Mouse (Mus musculus): ENCODE measurements around the gene Pphln1.
A peak's percentile ranks its signal among the peaks of the same experiment; 100 is the strongest.
"Not testable (repeated sequence)": the region's sequence is repeated elsewhere in the genome, so short reads cannot be mapped to it uniquely, and the experiment has no call there.

The Pphln1 gene

DNA sequence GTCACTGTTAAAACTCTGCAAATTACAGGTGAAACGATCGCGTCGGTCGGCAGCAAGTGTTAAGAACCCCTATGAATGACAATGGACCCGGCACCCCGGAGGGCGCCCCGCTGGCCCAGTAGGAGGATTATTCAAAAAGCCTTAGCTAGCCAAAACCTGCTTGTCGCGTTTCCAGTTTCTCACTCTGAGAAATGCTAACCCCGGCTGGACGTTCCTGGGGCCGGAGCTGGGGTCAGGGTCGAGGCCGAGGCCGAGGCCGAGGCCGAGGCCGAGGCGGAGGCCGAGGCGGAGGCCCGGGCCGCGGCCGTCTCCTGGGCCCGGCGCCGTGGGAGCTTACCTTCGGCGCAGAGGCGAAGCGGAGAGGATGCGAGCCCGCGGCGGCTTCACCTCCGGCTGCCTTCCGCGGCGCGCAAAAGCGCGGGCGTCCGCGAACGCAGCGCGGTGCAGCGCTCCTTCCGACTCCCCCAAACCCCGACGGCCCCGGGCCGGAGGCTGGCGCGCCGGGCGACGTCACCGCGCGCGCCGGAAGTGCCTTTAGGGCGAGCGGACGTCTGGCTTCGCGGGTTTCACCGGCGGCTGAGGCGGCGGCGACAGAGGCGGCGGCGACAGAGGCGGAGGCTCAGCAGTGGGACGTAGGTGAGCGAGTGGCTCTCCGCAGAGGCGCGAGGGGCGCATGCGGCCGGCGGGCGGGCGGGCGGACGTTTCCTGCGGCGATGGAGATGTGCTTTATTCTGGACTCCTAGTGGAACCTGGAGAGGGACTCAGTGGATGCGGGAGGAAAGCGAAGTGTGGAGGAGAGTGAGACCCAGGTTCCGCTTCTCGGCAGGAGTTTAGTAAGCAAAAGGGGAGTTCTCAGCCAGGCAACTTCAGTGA lies at the start of gene Pphln1, which contains the start of gene Zcrb1:
Gene Pphln1, plus strand, starts transcription at position 525 of the 873 bp plus-strand sequence.
Gene Zcrb1, minus strand, starts transcription at position 509 of the 873 bp plus-strand sequence.
- DNase-seq, result peak; percentile 75 to 91

DNA sequence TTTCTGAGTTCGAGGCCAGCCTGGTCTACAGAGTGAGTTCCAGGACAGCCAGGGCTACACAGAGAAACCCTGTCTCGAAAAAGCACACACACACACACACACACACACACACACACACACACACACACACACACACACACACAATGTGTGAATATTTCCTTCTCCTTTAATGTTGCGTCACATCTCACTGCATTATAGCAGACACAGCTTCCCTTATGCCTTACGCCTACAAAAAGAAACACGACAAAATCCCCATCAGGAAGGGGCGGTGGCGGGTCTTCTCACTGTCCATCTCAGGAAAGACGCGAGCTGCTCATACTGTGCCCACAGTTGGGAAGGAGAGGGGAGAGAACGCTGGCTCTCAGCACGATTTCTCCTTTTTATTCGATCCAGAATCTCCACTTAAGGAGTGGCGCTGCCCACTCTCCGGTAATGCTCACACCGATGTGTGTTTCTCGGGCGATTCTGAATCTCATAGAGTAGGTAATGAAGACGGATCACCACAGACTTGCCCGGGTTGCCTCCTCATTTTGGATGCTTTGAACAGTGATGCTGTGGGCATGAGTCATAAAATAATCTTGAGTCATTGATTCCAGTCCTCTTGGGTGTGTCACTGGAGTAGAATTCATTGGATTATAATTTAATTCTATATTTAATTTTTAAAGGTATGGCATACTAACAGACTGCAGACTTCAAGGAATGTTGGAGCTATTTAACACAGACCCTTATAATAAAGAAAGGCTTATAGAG lies 39.6 kb upstream of the Pphln1 start:
- DNase-seq, result no peak

DNA sequence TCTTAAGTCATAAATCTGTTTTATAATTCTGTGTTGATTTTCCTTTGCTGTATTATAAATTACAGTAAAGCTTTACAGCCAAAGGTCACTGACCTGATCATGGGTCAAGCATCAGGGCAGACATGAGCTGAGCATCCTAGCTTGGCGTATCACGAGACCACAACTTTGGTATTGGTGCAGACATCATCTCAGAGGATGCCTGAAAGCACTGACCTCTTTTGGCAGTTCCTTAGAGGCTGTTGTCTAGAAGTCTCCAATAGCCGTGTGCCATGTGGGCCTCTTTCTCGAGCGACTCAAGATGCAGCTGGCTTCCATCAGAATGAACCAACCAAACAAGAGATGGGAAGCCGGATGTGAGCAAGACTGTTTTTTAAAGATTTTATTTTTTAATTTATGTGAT lies 32.6 kb upstream of the Pphln1 start:
- no peak for DNase-seq

DNA sequence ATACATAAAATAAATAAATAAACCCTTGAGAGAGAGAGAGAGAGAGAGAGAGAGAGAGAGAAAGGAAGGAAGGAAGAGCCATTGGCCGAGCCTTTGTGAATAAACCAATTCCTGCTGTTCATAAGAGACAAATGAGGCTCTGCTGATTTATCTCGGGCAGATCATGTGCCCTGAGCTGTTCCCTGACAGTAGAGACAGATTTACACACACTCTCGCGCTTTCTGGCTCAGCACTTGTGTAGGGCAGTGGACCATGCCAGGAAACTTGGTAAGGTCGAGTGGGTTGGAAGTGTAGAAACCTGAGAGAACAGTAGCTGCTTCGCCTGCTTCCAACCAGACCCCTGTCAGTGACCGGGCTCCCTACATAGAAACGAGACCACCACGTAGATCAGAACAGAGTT lies 29.6 kb upstream of the Pphln1 start:
- peak; percentile 18 to 35 for DNase-seq

DNA sequence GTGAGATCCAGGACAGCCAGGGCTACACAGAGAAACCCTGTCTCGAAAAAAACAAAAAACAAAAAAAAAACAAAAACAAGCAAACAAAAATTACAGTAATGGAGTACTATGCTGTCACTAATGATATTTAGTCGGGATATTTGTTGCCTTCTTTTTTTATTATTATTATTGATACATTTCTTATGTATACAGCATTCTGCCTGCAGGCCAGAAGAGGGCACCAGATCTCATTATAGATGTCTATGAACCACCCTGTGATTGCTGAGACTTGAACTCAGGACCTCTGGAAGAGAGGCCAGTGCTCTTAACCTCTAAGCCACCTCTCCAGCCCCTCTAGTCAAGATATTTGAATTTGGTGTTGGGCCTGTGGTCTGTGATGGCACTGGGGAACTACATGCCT lies 26.3 kb upstream of the Pphln1 start:
- DNase-seq, result no peak

DNA sequence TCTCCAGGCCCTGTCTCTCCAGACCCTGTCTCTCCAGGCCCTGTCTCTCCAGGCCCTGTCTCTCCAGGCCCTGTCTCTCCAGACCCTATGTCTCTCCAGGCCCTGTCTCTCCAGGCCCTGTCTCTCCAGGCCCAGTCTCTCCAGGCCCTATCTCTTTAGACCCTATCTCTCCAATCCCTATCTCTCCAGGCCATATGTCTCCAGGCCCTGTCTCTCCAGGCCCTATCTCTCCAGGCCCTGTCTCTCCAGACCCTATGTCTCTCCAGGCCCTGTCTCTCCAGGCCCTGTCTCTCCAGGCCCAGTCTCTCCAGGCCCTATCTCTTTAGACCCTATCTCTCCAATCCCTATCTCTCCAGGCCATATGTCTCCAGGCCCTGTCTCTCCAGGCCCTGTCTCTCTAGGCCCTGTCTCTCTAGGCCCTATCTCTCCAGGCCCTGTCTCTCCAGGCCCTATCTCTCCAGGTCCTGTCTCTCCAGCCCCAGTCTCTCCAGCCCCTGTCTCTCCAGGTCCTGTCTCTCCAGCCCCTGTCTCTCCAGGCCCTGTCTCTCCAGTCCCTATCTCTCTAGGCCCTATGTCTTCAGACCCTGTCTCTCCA lies 25.5 kb upstream of the Pphln1 start:
- DNase-seq, result not testable (repeated sequence)

DNA sequence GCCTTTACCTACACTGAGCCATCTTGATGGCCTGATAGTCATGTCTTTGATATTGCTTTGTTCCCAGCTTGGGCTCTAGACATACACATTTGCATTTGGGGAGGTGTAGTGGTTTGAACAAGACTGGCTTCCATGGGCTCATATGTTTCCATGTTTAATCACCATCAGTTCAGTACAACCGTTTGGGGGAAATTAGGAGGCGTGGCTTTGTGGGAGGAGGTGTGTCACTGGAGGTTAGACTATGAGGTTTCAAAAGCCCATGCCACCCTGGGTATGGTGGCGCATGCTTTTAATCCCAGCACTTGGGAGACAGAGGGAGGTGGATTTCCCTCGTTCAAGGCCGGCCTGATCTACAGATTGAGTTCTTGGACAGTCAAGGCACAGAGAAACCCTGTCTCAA lies 22.5 kb upstream of the Pphln1 start:
- DNase-seq, result no peak

DNA sequence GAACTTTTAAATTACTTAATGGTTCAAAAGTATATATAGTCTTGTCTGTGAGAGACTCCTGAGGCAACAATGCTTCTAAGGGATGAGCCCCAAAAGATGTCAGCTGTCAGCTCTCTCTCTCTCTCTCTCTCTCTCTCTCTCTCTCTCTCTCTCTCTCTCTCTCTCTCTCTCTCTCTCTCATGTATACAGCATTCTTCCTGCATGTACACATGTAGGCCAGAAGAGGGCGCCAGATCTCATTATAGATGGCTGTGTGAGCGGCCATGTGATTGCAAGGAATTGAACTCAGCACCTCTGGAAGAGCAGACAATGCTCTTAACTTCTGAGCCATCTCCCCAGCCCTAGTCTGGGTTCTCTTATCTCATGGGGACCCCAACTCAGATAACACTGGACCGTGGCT lies 19.0 kb upstream of the Pphln1 start:
- DNase-seq, result peak in 1 of 2 experiments; percentile 34

DNA sequence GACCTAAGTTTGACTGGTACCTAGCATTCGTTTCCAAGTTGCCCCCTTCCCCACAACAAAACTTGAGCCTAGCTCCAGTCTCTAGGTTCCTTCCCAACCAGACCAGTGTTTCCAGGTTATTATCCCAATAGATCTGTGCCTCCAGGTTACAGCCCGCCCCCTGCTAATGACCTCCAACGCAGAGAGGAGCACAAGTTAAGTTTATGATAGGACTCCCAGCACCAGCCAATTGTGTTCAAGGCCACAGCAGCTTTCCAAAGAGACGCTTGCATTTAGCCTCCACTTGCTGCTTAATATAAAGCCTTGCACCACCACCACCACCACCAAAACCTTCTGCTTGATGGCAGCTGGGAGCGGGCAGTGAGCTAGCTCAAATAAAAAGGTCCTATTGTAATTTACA lies 16.8 kb upstream of the Pphln1 start:
- no peak for DNase-seq

DNA sequence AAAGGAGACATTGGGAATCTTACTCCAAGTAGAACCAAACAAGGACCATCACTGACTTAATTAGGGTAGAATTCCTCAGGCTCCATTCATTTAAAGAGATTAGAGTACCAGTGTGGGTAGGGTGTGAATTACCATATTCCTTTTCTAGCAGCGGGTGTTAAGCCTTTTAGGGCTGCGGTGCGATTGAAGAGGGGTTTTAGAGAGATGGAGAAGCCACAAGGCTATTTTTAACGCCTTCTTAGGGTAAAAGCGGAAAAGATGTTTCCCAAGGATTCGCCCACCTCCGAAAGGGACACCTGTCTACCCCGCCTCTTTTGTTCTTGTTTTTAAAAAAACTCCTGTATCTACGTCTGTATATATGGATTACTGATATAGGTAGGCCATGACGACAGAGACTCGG lies 881 bp upstream of the Pphln1 start:
- DNase-seq, result no peak

DNA sequence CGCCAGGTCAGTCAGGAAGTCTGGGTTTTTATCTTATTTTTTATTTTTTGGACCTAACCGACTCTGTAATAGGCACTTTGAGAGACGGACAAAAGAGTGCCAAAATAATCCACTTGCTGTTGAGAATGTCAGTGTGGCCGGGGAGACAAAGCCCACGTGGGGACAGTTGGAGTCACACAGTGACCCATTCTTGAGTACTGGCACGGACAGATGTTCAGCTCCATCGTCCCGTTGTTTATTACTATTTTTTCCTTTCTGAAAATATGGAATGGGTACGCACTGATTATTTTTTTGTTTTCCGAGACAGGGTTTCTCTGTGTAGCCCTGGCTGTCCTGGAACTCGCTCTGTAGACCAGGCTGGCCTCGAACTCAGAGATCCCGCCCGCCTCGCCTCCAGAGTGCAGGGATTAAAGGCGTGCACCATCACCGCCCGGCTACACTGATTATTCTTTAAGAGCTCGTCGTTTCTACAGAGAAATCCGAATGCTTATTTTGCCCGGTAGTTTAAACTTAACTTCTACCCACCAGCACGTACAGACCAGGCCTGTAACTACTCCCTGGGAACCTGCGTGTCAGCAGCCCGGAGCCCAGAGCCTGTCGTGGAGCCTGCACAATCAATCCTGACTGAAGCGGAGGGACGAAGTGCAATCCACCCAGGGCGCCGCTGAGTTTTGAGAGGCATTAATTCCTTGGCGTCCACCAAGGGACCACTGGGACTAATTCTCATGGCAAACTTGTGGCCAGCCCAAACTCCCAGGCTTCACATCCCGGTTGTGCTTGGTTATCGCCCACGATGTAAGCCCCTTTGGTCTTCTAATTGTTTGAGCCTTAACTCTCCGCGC lies 770 bp downstream of the Pphln1 start:
- peak in 1 of 2 experiments; percentile 25 for DNase-seq

DNA sequence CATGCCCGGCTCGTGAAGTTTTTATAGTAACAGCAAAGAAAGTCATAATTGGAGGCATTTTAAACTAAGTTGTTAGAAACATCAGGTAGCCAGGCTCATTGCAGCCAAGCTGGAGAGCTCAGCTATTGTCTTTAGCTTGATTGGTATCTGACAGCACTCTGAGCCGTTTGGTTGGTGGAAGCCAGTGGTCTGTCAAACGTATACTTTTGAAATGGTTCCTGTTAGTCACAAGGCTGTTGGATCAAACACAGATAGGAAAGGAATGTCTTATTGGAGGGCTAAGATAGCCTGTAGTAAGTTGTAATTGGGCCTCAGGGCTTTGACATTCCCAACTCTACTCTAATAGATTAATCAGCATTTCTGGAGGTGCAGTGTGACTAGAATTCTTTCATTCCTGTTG lies 3.3 kb downstream of the Pphln1 start:
- no peak for DNase-seq

DNA sequence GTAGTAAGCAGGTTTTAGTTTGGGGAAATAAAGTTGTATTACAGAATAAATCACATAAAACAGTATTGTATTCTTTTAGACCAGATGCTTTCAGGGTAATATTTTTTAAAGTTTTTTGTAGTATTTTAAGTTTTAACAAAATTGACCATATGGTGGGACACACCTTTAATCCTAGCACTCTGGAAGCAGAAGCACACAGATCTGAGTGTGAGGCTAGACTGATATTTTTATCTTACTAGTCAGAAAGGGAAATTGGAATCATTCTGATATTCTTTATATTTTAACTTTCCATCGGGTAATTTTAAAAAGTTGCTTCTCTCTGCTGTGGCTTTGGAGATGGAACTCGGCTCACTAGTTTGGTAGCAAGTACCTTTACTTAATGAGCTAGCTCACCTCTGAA lies 4.6 kb downstream of the Pphln1 start:
- DNase-seq, result no peak

DNA sequence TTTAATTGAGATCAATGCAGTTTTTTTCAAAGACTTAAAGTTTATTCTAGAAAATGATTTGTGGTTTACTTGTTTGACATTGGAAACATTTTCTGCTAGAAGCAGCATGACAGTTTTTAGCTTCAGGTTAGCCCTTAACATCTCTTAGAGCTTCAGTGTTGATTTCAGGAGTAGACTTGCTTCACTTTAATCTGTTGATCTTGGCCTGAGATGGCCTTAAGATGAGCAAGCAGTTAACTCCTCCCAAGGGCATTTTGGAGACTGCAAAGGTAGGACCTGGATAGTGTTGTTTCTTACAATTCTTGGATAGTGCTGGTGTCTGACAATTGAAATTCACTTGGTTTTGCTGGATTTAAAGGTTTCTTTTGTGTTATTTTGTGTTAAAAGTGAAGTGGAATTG lies 6.7 kb downstream of the Pphln1 start:
- DNase-seq, result no peak

DNA sequence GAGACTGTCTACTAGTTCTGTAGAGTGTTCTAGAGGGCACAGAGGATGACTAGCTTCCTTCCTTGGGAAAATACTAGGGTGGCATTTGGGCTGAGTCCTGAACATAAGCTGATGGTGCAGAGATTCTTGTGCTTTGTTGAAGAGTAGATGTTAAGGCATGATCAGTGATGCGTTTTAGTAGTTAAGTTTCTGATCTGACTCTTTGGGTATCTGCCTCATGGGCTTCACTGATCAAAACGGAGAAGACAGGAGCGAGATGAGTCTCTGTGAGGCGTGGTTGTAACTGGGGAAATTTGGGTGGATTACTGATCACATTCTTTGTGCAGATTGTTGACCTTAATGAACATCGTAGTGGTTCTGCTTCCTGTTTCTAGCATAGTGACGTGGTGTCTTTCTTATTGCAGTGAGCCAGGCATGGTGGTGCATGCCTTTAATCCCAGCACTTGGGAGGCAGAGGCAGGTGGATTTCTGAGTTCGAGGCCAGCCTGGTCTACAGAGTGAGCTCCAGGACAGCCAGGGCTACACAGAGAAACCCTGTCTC lies 7.4 kb downstream of the Pphln1 start:
- DNase-seq, result no peak

DNA sequence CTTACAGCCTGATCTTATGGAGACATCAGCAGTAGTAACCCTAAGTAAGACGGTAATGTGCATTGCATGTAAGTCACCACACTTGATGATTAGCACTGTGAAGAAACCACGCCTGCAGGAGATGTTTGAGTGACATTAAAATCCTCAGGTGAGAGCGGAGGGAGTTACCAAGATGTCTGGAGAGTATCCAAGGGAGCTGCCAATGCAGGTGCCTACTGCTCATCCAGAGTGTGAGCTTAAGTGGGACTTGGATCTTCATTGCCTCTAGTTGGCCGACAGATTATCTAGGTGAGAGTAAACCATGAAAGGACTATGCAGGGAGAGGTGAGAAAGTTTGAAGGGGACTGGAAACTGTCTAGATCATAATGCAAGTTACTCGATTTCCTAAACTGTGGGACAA lies 8.3 kb downstream of the Pphln1 start:
- DNase-seq, result no peak

DNA sequence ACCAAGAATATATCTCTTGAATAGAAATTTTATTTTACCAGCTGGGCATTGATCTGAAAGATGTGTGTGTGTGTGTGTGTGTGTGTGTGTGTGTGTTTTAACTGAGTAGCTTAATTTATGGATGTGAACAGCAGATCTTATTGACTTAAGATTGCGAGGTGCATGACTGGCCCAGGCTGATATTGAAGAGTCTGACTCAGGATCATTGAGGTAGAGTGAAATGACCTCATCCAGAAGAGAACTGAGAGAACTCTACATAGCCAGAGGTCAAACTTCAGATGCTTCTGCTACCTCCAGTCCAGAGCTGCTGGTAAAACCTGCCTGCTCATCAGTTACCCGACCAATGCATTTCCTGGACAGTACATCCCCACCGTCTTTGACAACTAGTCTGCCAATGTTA lies 14.3 kb downstream of the Pphln1 start:
- DNase-seq, result no peak

DNA sequence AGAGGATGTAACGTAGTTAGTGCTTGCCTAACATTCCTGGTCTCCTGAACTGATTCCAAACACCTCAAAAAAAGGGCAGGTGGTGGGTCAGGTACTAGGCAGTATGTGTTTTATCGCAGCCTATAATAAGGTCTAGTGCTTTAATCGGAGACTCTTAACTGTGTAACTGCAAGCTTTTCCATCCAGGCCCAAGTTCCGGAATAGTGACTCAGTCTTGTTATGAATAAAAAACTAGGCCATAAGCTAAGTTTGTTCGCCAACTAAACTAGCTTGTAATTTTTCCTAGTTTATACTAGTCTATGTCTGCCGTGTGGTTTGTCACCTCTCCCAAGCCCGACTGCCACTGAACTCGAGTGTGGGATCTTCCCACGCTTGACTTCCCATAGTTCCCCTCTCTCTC lies 16.3 kb downstream of the Pphln1 start:
- no peak for DNase-seq

DNA sequence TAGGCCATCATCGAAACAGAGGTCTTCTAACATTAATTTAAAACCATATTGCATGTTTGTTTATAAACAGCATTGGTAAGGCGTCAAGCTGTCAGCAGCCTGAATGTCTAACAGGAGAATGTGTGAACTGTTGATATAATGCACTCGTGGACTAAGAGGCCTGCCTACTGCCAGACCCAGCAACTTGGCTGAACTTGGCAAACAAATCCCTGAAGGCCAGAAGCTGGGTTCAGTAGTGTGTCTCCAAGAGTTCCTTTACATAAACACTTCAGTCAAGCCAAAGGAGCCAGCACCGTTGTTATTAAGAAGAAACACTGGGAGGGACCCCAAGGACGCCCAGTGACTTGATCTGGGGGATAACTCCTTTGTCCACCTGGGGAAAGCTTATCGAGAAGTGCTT lies 18.1 kb downstream of the Pphln1 start:
- DNase-seq, result no peak

DNA sequence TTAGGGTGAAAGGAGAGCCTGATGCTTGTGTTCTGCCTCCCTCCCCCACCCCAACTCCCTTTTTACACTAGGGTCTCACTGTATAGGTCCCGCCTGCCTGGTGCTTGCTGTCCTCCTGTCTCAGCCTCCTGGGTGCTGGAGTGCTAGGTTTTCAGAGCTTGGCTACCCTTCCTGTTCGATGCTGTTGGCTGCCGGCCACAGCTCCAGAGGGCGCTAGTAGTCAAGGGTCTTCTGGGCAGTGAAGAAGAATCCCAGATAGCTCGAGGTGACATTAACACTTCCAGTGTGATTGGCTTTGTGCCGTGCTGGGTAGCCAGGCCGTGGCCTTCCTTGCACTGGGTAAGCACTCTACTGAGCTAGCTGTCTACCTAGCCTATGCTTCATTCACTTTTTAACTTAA lies 22.4 kb downstream of the Pphln1 start:
- peak in 1 of 2 experiments; percentile 42 for DNase-seq

DNA sequence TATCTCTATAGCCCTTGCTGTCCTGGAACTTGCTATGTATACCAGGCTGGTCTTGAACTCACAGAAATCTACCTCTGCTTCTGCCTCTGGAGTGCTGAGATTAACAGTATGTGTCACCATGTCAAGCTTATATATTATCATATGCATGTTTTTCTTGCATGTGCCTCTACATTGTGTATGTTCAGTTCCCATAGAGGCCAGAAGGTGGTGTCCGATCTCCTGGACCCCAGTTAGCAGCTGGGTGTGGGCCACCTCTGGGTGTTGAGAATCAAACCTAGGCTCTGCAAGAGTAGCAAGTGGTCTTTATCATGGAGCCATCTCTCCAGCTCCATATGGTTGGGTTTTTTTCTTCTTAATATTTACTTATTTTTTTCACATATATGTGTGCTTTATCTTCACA lies 24.4 kb downstream of the Pphln1 start:
- DNase-seq, result peak in 1 of 2 experiments; percentile 4

DNA sequence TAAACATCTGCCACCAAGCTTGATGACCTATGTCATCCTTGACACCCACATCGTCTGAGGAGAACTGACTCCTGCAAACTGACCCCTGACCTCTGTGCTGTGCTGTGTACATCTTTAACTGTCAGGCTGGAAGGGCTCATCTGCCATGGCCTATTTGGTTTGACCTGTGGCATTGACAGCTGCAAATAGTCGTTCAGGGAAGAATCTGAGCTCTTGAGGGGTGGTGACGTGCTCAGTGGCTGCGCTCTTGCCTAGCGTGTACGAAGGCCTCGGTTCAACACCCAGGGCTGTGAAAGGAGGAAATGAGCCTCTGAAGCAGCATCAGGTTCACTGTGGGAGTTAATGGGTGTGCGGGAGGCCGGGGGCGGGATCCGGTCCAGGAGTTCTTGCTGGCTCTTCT lies 35.7 kb downstream of the Pphln1 start:
- DNase-seq, result no peak
